Mouse (Mus musculus) CD8-positive naive resting alpha-beta T cell, adult 2 months (primary cell): ENCODE results near the gene Pzp.

Experiments
- DNase-seq, 2 experiments: peaks; one replicate each; pipeline ENCODE4 v3.0.0; 2022; ENCODE audit warnings: low read depth in 2 of 2, low spot score in 2 of 2

The Pzp gene

DNA sequence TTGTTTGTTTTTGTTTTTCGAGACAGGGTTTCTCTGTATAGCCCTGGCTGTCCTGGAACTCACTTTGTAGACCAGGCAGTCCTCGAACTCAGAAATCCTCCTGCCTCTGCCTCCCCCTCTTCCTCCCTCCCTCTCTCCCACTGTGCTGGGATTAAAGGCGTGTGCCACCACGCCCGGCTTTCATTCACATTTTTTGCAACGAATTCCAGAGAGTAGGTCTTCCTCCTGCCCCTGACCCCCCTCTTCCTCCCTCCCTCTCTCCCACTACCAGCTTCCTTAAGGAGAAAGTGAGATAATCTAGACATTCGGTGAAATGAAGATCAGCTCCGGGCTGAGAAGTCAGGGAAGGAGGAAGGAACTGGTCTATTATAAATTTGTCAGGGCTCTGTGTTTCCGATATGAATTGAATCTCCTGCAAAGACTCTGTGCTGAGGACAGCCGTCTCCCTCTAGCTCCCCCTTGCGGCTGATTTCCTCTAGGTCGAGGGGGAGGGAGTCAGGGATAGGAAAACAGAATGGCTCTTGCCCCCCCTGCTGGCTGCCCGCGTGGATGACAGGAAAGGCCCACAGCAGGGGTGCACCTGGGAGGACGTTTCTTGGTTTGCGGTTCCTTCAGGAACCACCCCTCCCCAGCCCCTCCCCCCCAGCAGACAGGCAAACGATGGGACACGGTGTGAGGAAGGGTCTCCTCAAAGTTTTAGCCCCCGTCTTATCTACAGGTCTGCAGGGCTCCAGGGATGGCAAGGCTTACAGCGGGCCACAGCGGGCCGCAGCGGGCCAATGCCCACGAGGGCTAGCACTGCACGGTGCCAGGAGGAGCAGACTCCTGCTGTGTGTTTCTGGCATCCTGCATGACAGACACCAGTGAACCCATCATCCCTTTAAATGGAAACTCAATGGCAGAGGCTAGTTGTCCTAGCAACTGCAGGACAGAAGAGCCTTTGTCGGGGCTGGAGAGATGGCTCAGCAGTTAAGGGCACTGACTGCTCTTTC is 46.8 kb downstream of the Pzp start:
- peak; percentile 94 to 97 for DNase-seq

DNA sequence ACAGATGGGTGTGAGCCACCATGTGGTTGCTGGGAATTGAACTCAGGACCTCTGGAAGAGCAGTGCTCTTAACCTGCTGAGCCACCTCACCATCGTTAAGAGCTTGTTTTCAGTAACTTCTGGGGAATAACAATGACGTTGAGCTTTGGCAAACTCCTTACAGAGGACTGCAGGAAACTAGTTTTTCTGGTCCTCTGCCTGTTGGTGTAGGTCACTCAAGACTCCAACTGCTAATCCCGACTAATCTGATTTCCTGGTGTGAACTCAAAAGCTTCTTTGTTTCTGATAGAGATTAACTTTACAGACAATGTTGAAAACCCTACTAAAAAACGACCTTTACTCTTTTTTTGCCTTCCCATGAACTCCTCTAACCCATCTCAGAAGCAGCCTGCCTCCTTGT is 49.0 kb downstream of the Pzp start:
- DNase-seq: no peak

DNA sequence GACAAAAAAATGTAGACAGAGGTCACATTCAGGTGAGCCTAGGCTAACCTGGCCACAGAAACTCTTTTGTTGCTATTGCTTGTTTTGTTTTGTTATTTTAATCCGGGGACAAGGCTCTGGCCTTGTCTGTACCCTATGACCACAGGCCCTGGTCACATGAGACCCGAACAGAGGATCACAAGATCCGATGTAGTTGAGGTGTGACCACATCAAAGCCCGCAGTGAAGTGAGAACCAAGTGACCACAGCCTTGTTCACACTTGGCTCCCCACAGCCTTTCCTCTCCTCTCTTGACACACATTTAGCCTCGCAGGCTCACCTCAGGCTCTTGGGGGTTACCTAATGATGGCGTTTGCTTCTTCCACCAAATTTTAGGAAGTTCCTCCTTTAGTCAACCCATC is 52.4 kb downstream of the Pzp start:
- DNase-seq: no peak

DNA sequence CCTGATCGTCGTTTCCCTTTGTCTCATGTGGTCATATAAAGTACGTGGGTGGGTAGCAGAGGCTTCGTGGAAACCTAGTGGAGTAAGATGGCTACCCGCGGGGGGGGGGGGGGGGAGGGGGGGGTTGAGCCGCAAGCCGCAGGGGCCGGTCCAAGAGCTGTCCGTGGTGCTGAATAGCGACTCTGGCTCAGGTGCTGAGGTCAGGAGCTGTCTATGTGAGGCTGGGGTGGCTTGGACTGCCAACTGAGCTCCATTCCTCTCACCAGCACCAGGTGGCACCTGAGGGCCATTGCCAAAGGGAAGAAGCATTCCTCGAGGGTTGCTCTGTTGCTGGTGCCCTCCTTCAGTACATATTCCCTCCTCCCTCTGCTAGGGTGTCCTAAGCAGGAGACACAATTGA is 57.1 kb downstream of the Pzp start:
- DNase-seq: no peak

DNA sequence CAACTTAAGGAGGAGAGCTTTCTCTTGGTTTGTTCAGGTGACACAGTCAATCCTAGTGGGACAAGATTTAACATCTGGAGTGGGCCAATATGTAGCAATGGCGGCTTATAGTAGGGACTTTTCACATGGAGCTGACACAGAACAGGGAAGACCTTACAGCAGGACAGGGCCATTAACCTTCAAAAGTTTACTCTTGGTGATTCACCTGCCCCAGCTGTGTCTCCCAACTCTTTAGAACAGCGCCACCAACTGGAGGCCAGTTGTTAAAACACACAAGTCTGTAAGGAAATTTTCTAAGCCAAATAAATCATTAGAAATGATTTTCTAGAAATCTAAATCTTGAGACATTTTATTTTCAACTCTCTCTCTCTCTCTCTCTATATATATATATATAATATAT is 59.2 kb downstream of the Pzp start:
- no peak for DNase-seq

DNA sequence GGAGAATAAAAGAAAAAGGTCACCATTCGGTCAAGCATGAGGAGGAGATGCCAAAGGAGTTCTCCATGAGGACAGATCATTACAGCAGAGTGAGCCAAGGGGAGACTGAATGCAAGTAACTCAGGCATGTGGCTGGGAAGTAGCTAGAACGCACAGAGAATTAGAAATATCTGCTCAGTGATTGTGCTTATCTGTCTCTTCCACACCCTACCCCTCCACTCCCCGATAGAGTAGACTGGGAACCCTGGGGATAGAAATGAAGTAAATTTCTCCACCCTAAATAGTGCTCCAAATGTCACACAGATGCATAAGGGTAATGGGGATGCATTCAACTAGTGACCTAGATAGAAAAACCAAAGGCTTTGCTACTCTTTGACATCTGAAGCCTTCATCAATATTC is 60.0 kb downstream of the Pzp start:
- DNase-seq: no peak

DNA sequence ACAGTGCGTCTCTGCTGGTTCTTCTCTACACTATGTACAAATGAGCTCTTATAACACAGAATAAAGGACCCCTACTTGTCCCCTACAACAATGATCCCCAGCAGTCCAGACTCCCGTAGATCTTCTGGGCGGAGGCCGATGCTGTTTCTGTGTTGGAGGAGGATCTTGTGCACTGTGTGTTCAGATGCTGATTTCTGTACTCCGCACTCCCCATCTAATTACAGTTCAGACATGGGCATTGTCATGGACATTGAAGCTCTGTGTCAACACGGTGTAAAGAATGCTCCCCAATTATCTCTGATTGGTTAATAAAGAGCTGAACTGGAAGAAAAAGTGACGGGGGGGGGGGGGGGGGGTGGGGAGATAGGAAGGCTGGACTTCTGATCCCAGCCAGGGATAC is 60.5 kb downstream of the Pzp start:
- DNase-seq: no peak

DNA sequence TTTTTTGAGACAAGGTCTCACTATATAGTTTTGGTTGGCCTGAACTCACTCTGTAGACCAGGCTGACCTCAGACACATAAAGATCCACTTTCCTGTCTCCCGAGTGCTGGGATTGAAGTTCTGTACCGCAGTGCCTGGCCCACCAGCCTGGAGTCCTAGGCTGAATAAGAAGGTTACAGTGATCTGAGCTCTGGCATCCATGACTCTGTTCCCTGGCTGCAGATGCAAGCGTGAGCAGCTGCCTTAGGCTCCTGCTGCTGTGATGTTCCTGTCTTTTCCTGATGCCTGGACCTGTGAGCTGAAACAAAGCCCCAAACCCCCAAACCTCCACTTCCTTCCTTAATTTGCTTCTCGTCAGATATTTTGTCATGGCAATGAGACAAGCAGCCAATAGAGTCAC is 61.5 kb downstream of the Pzp start:
- no peak for DNase-seq

DNA sequence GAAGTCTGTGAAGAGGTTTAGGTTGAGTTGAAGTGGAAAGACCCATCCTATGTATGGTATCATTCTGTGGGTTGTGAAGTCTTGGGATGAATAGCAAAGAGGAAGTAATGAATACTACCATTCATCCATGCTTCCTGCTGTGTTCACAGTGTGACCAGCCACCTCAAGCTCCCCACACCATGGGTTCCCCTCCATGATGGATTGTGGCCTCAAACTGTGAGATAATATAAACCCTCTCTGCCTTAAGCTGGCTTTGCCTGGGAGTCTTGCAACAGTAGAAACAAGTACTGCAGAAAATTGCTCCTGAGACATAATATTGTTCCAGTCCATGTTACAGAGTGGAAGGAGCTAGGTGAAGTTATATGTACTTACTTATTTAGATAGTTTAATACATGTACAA is 64.9 kb downstream of the Pzp start:
- DNase-seq: no peak

DNA sequence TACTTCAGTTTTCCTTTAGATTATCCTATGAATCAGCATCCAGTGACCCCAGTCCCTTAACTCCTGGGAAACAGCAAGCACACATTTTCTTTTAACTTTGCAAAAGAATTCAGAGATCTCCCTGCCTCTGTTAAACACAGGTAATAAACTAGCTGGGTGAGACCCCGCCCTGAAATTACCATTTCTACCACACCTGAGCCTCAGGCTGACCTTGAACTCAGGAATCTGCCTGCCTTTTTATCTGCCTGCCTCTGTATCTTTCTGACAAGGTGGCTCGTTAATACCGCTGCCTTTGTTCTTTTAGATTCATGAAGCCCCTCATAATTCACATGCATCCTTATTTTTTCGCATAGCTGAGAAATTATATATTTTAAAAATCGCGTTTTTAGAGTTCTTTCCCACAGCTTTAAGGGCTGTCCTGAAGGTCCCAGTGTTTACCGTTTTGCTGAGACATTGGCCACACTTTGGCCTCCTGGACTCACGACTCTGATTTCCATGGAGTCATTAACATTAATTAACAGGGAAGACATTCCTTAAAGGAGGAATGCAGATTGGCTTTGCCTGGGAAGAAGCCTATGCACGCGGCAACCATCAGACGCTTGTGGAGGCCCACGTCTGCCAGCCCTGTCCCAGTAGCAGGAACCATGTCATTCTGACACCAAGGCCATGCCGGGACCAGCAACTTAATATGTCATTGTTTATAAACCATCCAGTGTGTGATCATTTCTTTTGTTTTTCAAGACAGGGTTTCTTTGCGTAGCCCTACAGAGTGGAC is 65.6 kb downstream of the Pzp start:
- DNase-seq: no peak

DNA sequence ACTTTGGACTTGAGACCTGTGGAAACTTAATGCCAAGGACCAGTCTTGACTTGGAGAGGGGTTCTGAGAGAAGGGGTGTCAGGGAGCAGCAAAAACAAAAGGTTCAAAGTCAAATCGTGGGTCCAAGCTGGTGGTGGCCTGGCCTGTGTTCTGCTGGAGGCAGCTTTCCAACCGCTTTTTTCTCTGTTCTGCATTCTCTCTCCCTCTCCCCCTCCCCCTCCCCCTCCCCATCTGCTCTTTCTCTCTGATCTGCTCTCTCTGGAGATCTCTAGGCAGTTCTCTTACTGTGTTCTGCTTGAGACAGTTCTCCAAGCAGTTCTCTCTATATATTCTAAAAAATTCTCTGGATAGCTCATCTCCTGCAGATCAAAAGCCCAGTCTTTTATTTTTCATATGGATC is 66.2 kb downstream of the Pzp start:
- no peak for DNase-seq

DNA sequence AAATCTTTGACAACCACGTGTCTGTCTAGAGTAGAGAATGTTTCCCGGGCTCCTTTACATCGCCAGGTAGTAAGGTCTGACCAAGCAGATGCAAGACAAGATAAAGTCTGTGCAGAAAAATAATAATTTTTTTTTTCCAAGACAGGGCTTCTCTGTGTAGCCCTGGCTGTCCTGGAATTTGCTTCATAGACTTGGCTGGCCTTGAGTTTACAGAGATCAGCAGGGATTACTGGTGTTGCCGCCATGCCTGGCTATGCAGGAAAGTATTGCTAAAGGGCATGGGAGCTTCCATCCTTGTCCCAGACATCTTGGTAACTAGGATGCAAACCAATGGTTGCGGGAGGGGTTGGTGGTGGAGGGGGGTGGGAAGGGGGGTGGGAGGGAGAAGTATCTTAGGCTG is 69.3 kb downstream of the Pzp start:
- no peak for DNase-seq

DNA sequence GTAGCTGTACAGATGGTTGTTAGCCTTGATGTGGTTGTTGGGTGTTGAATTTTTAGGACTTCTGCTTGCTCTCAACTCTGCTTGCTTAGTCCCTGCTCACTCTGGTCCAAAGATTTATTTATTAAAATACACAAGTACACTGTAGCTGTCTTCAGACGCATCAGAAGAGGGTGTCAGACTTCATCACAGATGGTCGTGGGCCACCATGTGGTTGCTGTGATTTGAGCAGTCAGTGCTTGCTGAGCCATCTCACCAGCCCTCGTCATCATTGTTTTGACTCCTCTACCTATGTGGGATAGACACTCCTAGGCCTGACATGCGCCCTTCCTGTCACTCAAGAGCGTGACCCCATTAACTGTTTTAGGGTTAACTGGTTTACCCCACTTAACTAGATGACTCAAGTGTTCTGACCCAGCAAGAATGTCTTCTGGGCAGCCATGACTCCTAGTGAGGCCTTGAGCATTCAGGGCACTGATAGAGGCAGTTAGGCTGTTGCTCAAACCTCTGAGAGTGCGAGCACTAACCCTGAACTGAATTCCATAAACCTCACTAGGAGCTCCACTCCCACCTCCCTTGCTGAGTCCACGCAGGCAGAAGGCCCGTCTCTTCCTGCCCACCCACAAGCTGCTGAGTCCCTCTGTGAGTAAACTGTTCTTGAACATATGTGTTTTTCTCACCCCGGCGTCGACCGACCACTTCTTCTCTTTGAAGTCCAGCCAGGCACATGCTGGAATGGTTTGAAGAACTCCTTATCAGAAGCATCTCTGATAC is 70.5 kb downstream of the Pzp start:
- DNase-seq: no peak

DNA sequence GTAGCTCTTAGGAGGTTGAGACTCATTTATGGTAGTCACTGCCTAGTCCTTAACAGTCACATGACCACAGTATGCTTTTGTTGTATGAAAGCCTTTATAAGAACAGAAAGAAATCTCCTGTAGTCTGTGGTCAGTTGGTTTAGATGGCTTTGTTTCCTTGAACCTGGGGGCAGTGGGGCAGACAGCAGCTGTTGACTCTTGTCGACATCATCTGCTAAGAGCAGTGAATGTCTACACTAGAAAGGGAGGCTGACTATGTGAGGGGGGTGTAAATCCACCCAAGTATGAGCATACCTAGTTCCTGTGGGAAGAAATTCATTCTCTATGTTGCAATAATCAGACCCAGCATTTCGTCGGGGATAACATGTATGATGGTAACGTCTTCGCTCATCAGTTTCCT is 79.5 kb downstream of the Pzp start:
- DNase-seq: no peak

DNA sequence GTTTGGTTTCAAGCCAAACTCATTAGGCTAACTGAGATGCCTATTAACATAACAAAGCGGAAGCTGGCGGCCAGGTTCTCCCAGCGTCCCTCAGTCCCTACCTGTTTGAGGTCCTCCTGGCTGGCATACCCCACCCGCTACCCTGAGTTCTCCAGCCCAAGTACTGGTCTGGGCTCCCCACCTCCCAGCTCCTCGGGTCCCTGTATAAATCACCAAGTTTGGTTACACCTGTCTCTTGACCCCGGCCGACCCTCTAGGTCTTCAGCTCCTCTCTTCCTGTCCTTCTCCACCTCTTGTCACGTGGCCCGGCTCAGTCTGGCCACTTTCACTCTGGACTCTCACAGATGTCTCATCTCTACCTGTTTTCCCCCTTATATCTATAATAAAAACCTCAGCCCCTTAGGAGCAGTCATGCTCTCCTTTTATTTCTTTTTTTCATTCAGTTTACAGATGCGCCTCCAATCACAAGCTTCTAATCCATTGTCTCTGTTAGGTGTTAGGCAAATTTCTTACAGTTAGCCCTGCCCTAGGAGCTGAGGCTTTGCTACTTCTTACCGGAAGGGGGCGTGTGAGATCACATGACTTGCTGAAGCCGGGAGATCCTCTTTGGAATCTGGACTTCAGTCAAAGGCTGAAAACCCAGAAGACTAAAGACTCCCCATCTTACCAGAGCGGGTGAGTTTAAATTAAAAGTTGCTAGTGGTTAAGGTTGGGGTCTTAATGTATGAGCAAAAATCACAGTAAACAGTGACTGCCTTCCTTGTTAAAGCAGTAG is 80.6 kb downstream of the Pzp start:
- DNase-seq: peak in 1 of 2 experiments; percentile 21

DNA sequence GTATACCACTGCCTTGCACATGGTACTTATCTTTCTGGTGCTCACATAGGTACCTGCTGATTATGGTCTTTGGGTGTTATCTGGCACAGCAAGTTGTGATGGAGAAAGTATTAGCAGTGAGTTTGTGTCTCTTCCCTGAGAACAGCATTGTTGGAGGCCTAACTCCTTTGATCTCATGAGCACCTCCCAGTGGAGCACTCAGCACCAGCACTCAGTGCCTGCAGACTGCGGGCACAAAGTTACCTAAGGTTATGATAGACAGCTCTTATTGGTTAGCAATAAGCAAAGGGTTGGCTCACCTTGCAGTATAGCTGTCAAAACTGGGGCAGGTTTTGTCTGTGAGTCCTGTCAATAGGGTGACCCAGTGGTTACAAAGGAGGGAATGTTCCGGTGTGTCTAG is 86.3 kb downstream of the Pzp start:
- DNase-seq: no peak

DNA sequence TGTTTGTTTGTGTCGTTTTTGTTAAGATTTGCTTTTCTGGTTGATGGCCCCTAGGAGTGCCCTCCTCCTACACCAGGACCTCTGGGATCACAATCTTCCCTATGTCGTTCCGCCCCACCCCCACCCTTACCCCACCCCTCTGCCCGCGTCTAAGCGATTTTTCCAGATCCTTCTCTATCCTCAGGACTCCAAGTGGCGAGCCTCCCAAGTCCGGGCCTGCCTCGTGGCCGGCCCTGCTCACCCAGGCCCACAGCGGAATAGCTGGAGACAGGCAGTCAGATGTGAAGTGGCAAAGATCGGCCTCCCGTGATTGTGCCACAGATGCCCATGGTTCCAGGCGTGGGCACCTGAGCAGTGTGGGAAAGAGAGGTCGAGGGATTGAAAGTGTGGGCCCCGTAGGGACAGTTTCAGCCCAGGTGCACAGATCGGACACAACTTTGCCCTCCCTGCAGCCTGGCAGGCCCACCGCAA is 87.6 kb downstream of the Pzp start:
- DNase-seq: no peak

DNA sequence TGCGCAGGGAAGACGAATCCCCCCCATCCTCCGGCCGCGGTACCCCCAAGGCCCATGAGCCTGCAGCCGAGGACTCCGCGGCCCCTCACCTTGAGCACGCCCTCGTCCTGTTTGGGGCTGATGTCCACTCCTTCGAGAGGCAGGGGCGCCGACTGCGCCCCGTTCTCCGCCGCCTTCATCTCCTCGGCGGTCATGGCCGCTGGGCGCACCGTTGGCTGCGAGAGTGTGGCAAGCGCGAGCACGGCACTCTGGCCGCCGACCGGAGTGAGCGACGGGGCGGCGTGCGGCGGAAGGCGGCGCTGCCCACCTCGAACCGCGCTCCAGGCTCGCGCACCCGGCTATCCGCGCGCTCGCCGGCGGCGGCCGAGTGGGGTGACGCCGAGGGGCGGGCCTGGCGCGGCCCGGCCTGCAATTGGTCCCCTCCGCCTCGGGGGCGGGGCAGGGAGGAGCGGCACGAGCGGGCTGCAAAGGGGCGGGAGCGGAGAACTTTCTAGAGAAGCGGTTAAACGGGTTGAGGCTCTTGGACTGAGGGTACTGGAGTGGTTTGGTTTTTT is 88.1 kb downstream of the Pzp start, which contains the start of gene Fkbp4:
TSS of gene Fkbp4 (minus strand) at position 361 of the 554 bp plus-strand sequence.
- DNase-seq: peak; percentile 83 to 87

DNA sequence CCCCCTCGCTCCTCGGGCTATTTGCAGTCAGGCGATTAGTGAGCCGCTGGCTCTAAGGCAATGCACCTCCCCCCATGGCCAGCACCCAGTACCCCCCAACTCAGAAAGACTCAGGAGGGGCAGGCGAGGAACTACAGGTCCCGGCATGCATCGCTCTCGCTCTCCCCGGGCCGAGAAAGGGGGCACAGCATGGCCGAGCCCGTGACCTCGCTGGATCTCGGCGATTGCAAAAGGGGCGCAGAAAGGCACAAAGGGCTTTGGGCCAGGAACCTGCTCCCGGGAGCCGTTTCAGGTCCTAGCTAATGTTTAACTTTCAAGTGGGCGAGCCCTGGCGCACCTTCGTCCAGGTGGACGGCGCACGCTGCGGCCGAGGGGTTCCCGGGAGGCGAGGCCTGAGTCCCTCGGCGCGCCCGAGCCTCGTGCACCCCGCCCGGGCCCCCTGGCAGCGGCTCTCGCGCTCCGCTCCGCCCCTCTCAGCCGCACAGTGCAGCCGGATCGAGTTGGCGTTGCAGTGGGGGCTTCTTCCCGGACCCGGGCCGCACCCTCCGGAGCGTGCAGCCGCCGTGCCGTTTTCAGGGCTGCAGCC is 88.7 kb downstream of the Pzp start:
- peak; percentile 20 to 27 for DNase-seq

DNA sequence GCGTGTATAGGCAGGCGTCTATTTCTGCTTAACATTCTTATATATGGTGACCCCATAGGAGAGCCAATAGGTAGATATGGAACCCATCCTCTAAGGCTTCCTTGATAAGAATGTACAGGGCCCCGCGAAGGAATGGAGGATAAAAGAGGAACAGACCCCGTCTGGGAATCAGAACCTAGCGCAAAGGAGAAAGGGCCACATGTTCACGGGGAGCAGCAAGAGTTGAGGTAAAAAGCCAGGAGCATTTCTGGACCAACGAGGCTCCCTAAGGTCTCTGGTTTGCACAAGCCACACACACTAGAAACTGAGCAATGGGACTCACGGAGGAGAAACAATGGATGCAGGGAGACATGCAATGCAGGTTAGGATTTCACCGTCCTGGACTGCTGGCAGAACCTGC is 89.2 kb downstream of the Pzp start:
- DNase-seq: no peak
